Mouse (Mus musculus) C3H10T1/2 (cell line): ENCODE results near the gene Olfr133. TPM values are rescaled to one million over a fixed set of nuclear protein-coding genes. Genes with fewer than 3 reads are reported as not detected.

Source experiments
- polyA plus RNA-seq, 2 experiments: library from polyadenylated mRNA; unstranded; fragments of >200 nt; fragmentation: generic; extraction: Trizol; gene quantifications; one replicate each; pipeline ENCODE4 v1.2.1; 2012; ENCODE audit warnings: missing spikeins in 2 of 2

Olfr133 gene
- not detected for polyA plus RNA-seq

GRCm38 (mm10) chr17:38144981-38145380 lies at the start of gene Olfr133:
TSS of gene Olfr133 (plus strand) at chr17:38145281.

GRCm38 (mm10) chr17:38134426-38134825 lies 10.7 kb upstream of the Olfr133 start, which contains the start of gene Olfr132:
TSS of gene Olfr132 (minus strand) at chr17:38134526.

GRCm38 (mm10) chr17:38171088-38171487 lies 26.0 kb downstream of the Olfr133 start, which contains the start of gene Olfr134:
TSS of gene Olfr134 (plus strand) at chr17:38171388.

Other genes with a start within 250 kb of the Olfr133 start
- not detected for gene Olfr127, start 244.8 kb upstream of the Olfr133 start, polyA plus RNA-seq
- gene Olfr128, start 224.7 kb upstream of the Olfr133 start, polyA plus RNA-seq = not detected
- gene Olfr761, start 192.2 kb upstream of the Olfr133 start, polyA plus RNA-seq = not detected
- not detected for gene Olfr129, start 85.2 kb upstream of the Olfr133 start, polyA plus RNA-seq
- not detected for gene Olfr130, start 81.4 kb upstream of the Olfr133 start, polyA plus RNA-seq
- not detected for gene Olfr131, start 56.6 kb upstream of the Olfr133 start, polyA plus RNA-seq
- not detected for gene Olfr132, start 10.8 kb upstream of the Olfr133 start, polyA plus RNA-seq
- gene Olfr134, start 26.1 kb downstream of the Olfr133 start, polyA plus RNA-seq = not detected
- not detected for gene Olfr135, start 59.1 kb downstream of the Olfr133 start, polyA plus RNA-seq
- gene Olfr138, start 115.8 kb downstream of the Olfr133 start, polyA plus RNA-seq = not detected
- not detected for gene Olfr137, start 162.3 kb downstream of the Olfr133 start, polyA plus RNA-seq
- not detected for gene Olfr136, start 184.6 kb downstream of the Olfr133 start, polyA plus RNA-seq